Mouse (Mus musculus) MEL (cell line): ENCODE measurements around the gene Triml2. TPM values are rescaled to one million over a fixed set of nuclear protein-coding genes. Genes with fewer than 3 reads are reported as not detected.

Source experiments
- DNase-seq: peaks from one replicate; pipeline ENCODE4 v3.0.0; 2011; ENCODE audit warnings: low read depth, low spot score
- H3K27ac ChIP-seq: 2 replicates; pipeline ENCODE4 v1.5.1; 2012; ENCODE audit warnings: low read depth, mild to moderate bottlenecking, control low read depth, low read length, moderate library complexity; ENCODE audit not compliant: control insufficient read depth
- H3K27me3 ChIP-seq, 2 experiments: fragments of 150-350 bp in 1 of 2; sonication (generic) in 1 of 2; 2 replicates each; pipeline ENCODE4 v1.6.1; 2012; ENCODE audit warnings: low read length in 2 of 2, mild to moderate bottlenecking in 2 of 2, improper control_type of control experiment in 1 of 2, moderate library complexity in 1 of 2; ENCODE audit not compliant: insufficient read depth in 2 of 2, control insufficient read depth in 1 of 2
- H3K36me3 ChIP-seq, 2 experiments: 2 replicates each; pipeline ENCODE4 v1.6.1; 2012 to 2014; ENCODE audit warnings: low read length in 2 of 2, improper control_type of control experiment in 1 of 2, inconsistent platforms in 1 of 2, mild to moderate bottlenecking in 1 of 2; ENCODE audit not compliant: insufficient read depth in 2 of 2, control insufficient read depth in 1 of 2
- H3K4me1 ChIP-seq, 2 experiments: fragments of 150-350 bp in 1 of 2; sonication (generic) in 1 of 2; 2 replicates each; pipeline ENCODE4 v1.6.1; 2012; ENCODE audit warnings: low read length in 2 of 2, improper control_type of control experiment in 1 of 2, mild to moderate bottlenecking in 1 of 2; ENCODE audit not compliant: insufficient read depth in 2 of 2, control insufficient read depth in 1 of 2
- H3K4me3 ChIP-seq, 2 experiments: fragments of 150-350 bp in 1 of 2; sonication (generic) in 1 of 2; 2 replicates each; pipeline ENCODE4 v1.5.1; 2012; ENCODE audit warnings: low read depth in 2 of 2, low read length in 2 of 2, mild to moderate bottlenecking in 2 of 2, moderate library complexity in 2 of 2, control low read depth in 1 of 2, improper control_type of control experiment in 1 of 2; ENCODE audit not compliant: control insufficient read depth in 1 of 2, insufficient read depth in 1 of 2
- H3K79me2 ChIP-seq: 2 replicates; pipeline ENCODE4 v1.6.1; 2012; ENCODE audit warnings: mild to moderate bottlenecking, low read length, moderate library complexity; ENCODE audit not compliant: control insufficient read depth, poor library complexity, insufficient read depth
- H3K9ac ChIP-seq: 2 replicates; pipeline ENCODE4 v1.6.1; 2012; ENCODE audit warnings: low read depth, mild to moderate bottlenecking, control low read depth, low read length, moderate library complexity; ENCODE audit not compliant: control insufficient read depth, poor library complexity, severe bottlenecking
- H3K9me3 ChIP-seq: fragments of 150-350 bp; sonication (generic); replicated peaks from 2 replicates; pipeline ENCODE4 v1.6.1; 2012; ENCODE audit warnings: mild to moderate bottlenecking, low read length, improper control_type of control experiment, moderate library complexity; ENCODE audit not compliant: insufficient read depth
- BHLHE40 ChIP-seq: IDR thresholded peaks from 2 replicates; pipeline ENCODE4 v1.6.1; 2012; ENCODE audit warnings: low read depth, mild to moderate bottlenecking, inconsistent platforms, low read length, improper control_type of control experiment, borderline replicate concordance
- ELF1 ChIP-seq: IDR thresholded peaks from 2 replicates; pipeline ENCODE4 v1.6.1; 2014; ENCODE audit warnings: low read depth, mild to moderate bottlenecking, inconsistent platforms, low read length, improper control_type of control experiment, moderate library complexity
- GATA1 ChIP-seq: IDR thresholded peaks from 2 replicates; pipeline ENCODE4 v1.6.1; 2011; ENCODE audit warnings: low read depth, low read length, improper control_type of control experiment
- MAFK ChIP-seq: IDR thresholded peaks from 2 replicates; pipeline ENCODE4 v1.6.1; 2011; ENCODE audit warnings: low read depth, mild to moderate bottlenecking, low read length, improper control_type of control experiment, borderline replicate concordance
- MAX ChIP-seq: IDR thresholded peaks from 2 replicates; pipeline ENCODE4 v1.6.1; 2011; ENCODE audit warnings: low read length, improper control_type of control experiment
- MEF2A ChIP-seq: IDR thresholded peaks from 2 replicates; pipeline ENCODE4 v1.6.1; 2014; ENCODE audit warnings: low read depth, mild to moderate bottlenecking, inconsistent platforms, low read length, improper control_type of control experiment; ENCODE audit not compliant: poor library complexity, insufficient replicate concordance, severe bottlenecking; ENCODE audit errors: extremely low read depth
- MXI1 ChIP-seq: IDR thresholded peaks from 2 replicates; pipeline ENCODE4 v1.6.1; 2011; ENCODE audit warnings: mild to moderate bottlenecking, low read depth, low read length, improper control_type of control experiment
- MYC ChIP-seq: IDR thresholded peaks from 2 replicates; pipeline ENCODE4 v1.6.1; 2011; ENCODE audit warnings: low read depth, mild to moderate bottlenecking, low read length, improper control_type of control experiment, moderate library complexity
- NELFE ChIP-seq: IDR thresholded peaks from 2 replicates; pipeline ENCODE4 v1.6.1; 2011; ENCODE audit warnings: low read depth, low read length, improper control_type of control experiment
- POLR2A ChIP-seq, 2 experiments: IDR thresholded peaks; 2 replicates each; pipeline ENCODE4 v1.6.1; 2011 to 2012; ENCODE audit warnings: low read length in 2 of 2, mild to moderate bottlenecking in 2 of 2, control low read depth in 1 of 2, improper control_type of control experiment in 1 of 2, low read depth in 1 of 2, moderate library complexity in 1 of 2; ENCODE audit not compliant: control insufficient read depth in 1 of 2, insufficient read depth in 1 of 2, poor library complexity in 1 of 2
- POLR2AphosphoS5 ChIP-seq: IDR thresholded peaks from 2 replicates; pipeline ENCODE4 v1.6.1; 2012; ENCODE audit warnings: low read depth, borderline replicate concordance, mild to moderate bottlenecking, inconsistent platforms, low read length, moderate library complexity, mixed read lengths
- RAD21 ChIP-seq: IDR thresholded peaks from 2 replicates; pipeline ENCODE4 v1.6.1; 2011; ENCODE audit warnings: mild to moderate bottlenecking, low read depth, low read length, improper control_type of control experiment
- RCOR1 ChIP-seq: IDR thresholded peaks from 2 replicates; pipeline ENCODE4 v1.6.1; 2012; ENCODE audit warnings: low read depth, mild to moderate bottlenecking, inconsistent platforms, low read length, improper control_type of control experiment
- SIN3A ChIP-seq: IDR thresholded peaks from 2 replicates; pipeline ENCODE4 v1.6.1; 2012; ENCODE audit warnings: low read length, improper control_type of control experiment, inconsistent platforms
- SMC3 ChIP-seq: IDR thresholded peaks from 2 replicates; pipeline ENCODE4 v1.6.1; 2011; ENCODE audit warnings: low read depth, low read length, improper control_type of control experiment
- TAL1 ChIP-seq: IDR thresholded peaks from 2 replicates; pipeline ENCODE4 v1.6.1; 2012; ENCODE audit warnings: mild to moderate bottlenecking, inconsistent platforms, low read length, moderate library complexity, mixed read lengths
- TBP ChIP-seq: IDR thresholded peaks from 2 replicates; pipeline ENCODE4 v1.8.0; 2011; ENCODE audit warnings: low read depth, low read length, improper control_type of control experiment
- TCF12 ChIP-seq: IDR thresholded peaks from 2 replicates; pipeline ENCODE4 v1.6.1; 2014; ENCODE audit warnings: low read depth, mild to moderate bottlenecking, inconsistent platforms, low read length, improper control_type of control experiment, moderate library complexity
- ZC3H11A ChIP-seq: IDR thresholded peaks from 2 replicates; pipeline ENCODE4 v1.6.1; 2012; ENCODE audit warnings: low read depth, mild to moderate bottlenecking, inconsistent platforms, low read length, improper control_type of control experiment
- ZMIZ1 ChIP-seq: IDR thresholded peaks from 2 replicates; pipeline ENCODE4 v1.6.1; 2012; ENCODE audit warnings: low read depth, mild to moderate bottlenecking, inconsistent platforms, low read length, improper control_type of control experiment, moderate library complexity
- ZNF384 ChIP-seq: IDR thresholded peaks from 2 replicates; pipeline ENCODE4 v1.6.1; 2012; ENCODE audit warnings: low read depth, mild to moderate bottlenecking, inconsistent platforms, low read length, improper control_type of control experiment
- polyA plus RNA-seq, 2 experiments: library from polyadenylated mRNA; stranded (reverse) in 1 of 2; unstranded in 1 of 2; fragments of >175 nt in 1 of 2; fragments of >200 nt in 1 of 2; gene quantifications; 2 replicates each; pipeline versions ENCODE4 v1.2.1 to v1.2.4; 2012; ENCODE audit warnings: low replicate concordance in 2 of 2, low read depth in 1 of 2; ENCODE audit not compliant: insufficient read length in 2 of 2, insufficient read depth in 1 of 2, missing spikeins in 1 of 2
- total RNA-seq: library from RNA; depleted of rRNA; stranded (reverse); fragments of 300-350 nt; gene quantifications from 2 replicates; pipeline ENCODE4 v1.2.3, GENCODE M21; 2012

Triml2 gene
- total and polyA plus RNA-seq, 3 experiments, result not detected

DNA sequence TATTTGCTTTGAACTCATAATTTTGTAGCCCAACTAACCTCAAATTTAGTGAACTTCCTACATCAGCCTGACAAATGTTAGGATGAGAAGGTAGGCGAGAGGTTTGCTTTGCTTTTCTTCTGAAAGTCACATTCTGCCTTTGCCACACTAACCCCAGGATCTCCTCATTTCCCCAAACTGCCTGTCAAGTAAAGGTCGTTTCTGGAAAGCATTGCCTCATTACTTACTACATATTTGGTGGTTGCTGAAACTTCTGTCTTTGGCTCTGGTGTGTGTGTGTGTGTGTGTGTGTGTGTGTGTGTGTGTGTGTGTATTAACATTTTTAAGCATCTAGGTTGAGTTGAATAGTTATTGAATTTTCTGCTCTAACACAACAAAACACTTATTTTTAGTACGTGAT, 15.9 kb upstream of the Triml2 start:
- H3K9ac ChIP-seq, result no peak overlapping the region
- H3K27ac ChIP-seq, result no peak overlapping the region
- TF ChIP-seq BHLHE40 (no peak), MYC (no peak), TBP (no peak), TCF12 (no peak), ZC3H11A (no peak), POLR2AphosphoS5 (no peak), SIN3A (no peak), SMC3 (no peak), NELFE (no peak), GATA1 (no peak), POLR2A (IDR thresholded peaks at IDR 0.05; ENCODE audit: control insufficient read depth in 1 of 2, insufficient read depth in 1 of 2, low read depth in 1 of 2, low read length in 2 of 2, poor library complexity in 1 of 2) (no peak), RAD21 (no peak), RCOR1 (no peak), TAL1 (no peak), ELF1 (no peak), MXI1 (no peak)
- H3K27me3 ChIP-seq, result no peaks in the 10 kb centered on the region
- DNase-seq, result no peak
- H3K4me1 ChIP-seq, result no peaks in the 10 kb centered on the region
- H3K4me3 ChIP-seq, result no peak overlapping the region
- H3K79me2 ChIP-seq, result no peaks in the 10 kb centered on the region
- no peaks in the 10 kb centered on the region for H3K9me3 ChIP-seq
- no peaks in the 10 kb centered on the region for H3K36me3 ChIP-seq

- H3K79me2 ChIP-seq, result no peaks in the 10 kb centered on the region
- H3K9me3 ChIP-seq, result no peaks in the 10 kb centered on the region
- no peak overlapping the region for H3K9ac ChIP-seq
- H3K27ac ChIP-seq, result no peak overlapping the region
- H3K4me1 ChIP-seq, result no peaks in the 10 kb centered on the region
- no peaks in the 10 kb centered on the region for H3K36me3 ChIP-seq
- no peak for DNase-seq
- no peak overlapping the region for H3K4me3 ChIP-seq
- TF ChIP-seq MAFK (no peak), MEF2A (no peak), MAX (no peak), SMC3 (no peak), ZMIZ1 (no peak), TCF12 (no peak), ZNF384 (no peak)
- no peaks in the 10 kb centered on the region for H3K27me3 ChIP-seq
These were observed 12.3 kb upstream of the Triml2 start for GRCm38 (mm10) chr8:43168083-43168482.
